Comparison of ENCODE assay signal across 8 mouse cellular contexts in the genomic region with DNA sequence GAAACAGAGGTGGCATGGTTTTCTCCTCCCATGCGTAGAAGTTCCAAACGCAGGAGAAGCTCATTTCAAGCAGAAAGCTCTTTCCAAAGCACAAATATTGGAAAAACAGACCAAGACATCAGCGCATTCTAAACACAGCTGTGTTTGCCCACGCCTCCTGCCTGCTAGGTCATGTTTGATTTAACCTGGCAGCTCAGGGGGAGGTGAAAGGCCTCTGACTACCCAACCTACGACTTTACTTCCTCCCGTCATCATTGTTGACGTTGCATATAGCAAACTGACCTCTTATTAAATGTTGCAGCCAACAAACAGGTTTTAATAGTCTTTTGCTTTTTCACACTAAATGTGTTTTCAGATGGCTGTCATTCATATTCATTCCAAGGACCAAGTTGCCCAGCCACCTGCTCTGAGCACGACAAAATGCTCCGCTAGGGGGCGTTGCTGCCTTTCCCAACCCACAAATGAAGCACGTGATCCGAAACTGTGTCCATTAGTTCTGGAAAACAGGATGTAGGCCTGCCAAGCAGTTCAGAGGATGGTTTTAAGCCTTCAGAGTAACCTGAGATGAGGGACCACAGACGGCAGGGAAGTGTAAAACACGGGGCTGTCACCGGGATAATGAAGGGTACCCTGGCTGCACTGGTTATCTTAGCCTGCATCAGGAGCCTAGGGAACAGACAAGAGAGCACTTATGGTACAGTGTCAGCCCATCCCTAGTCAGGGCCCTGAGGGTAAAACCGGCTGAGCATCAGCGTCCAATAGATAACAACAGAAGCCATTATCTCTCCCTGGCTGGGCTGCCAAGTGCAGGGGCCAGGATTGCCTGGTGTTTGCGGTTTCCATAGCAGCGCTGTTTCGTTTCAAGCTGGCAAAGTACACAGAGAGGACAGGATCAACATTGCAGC.
DNase-seq lines count a peak whose midpoint lies in the region; ATAC-seq lines count a peak whose summit lies in the region.

No protein-coding gene starts in this region.

- H3K27me3 ChIP-seq in intestine, embryonic 15.5 days (replicated peaks), result no peaks in the 10 kb centered on the region
- no peaks in the 10 kb centered on the region for H3K27me3 ChIP-seq in stomach, embryonic 14.5 days (ENCODE audit: control insufficient read depth, insufficient read depth, low read length)

- no peak overlapping the region for H3K9ac ChIP-seq in intestine, embryonic 15.5 days
- no peak overlapping the region for H3K9ac ChIP-seq in stomach, embryonic 14.5 days (replicated peaks; ENCODE audit: low read depth, low read length)

- no peaks in the 10 kb centered on the region for H3K9me3 ChIP-seq in intestine, embryonic 15.5 days
- no peaks in the 10 kb centered on the region for H3K9me3 ChIP-seq in stomach, embryonic 14.5 days (ENCODE audit: control insufficient read depth, low read depth, low read length)

- ATAC-seq in intestine, embryonic 15.5 days, result peak; percentile 92
- ATAC-seq in stomach, embryonic 14.5 days (ENCODE audit: insufficient number of reproducible peaks, insufficient read depth, low FRiP score, low read depth), result peak; percentile 83

- H3K4me2 ChIP-seq in intestine, embryonic 15.5 days (replicated peaks), result peak overlapping the region; percentile 19; the same call in 1 of the 2 replicates
- no peak overlapping the region for H3K4me2 ChIP-seq in stomach, embryonic 14.5 days (replicated peaks; ENCODE audit: low read depth, low read length)

- peak; percentile 27 for DNase-seq in spleen, adult 12 weeks (ENCODE audit: low spot score)
- DNase-seq in spleen, adult 18-20 months, result no peak
- peak; percentile 49 for DNase-seq in embryo, embryonic 11.5 days (ENCODE audit: low read depth, low spot score)
- peak; percentile 45 for DNase-seq in gastrocnemius, postnatal 25 days
- DNase-seq in left cerebral cortex, postnatal 10 days (ENCODE audit: extremely low spot score in 1 of 2, low spot score in 2 of 2), result peak; percentile 49 to 84
- DNase-seq in mesoderm, embryonic 11.5 days (ENCODE audit: low read depth, low spot score), result peak; percentile 72

- 0 out of 2 replicates have a peak, but pooled peaks cover 5% of the 10 kb centered on the region for H3K4me1 ChIP-seq in intestine, embryonic 15.5 days (replicated peaks)
- H3K4me1 ChIP-seq in stomach, embryonic 14.5 days (ENCODE audit: control insufficient read depth, insufficient read depth, low read length), result 0 out of 2 replicates have a peak, but pooled peaks cover 7% of the 10 kb centered on the region

- WGBS in intestine, embryonic 15.5 days, result 24% methylated on average over 20 of the region's 20 CpGs
- 30% methylated on average over 20 of the region's 20 CpGs for WGBS in stomach, embryonic 14.5 days

- H3K36me3 ChIP-seq in intestine, embryonic 15.5 days, result no peaks in the 10 kb centered on the region
- no peaks in the 10 kb centered on the region for H3K36me3 ChIP-seq in stomach, embryonic 14.5 days (ENCODE audit: control insufficient read depth, insufficient read depth, low read length)

- no peak overlapping the region for H3K27ac ChIP-seq in intestine, embryonic 15.5 days
- H3K27ac ChIP-seq in stomach, embryonic 14.5 days (ENCODE audit: low read length), result peak overlapping the region; percentile 48

- intact Hi-C loops in left cerebral cortex, postnatal 10 days (cut with DNase I), result no loop called here

- no peak overlapping the region for H3K4me3 ChIP-seq in intestine, embryonic 15.5 days (replicated peaks)
- no peak overlapping the region for H3K4me3 ChIP-seq in stomach, embryonic 14.5 days (ENCODE audit: low read depth, low read length)

Comparison
In these comparisons a context has a peak if more than half of its experiments do, and no peak if none do; other contexts are left out.
1. DNase-seq: peak in spleen, adult 12 weeks (single experiment), embryo, embryonic 11.5 days (single experiment), gastrocnemius, postnatal 25 days (single experiment), left cerebral cortex, postnatal 10 days (2 of 2) and mesoderm, embryonic 11.5 days (single experiment); none in spleen, adult 18-20 months (0 of 2).